Mouse (Mus musculus): ENCODE results near the gene 1700001J03Rik. TPM values are rescaled to one million over a fixed set of nuclear protein-coding genes. Genes with fewer than 3 reads are reported as not detected.
A peak's percentile ranks its signal among the peaks of the same experiment; 100 is the strongest.
"Not testable (repeated sequence)": the region's sequence is repeated elsewhere in the genome, so short reads cannot be mapped to it uniquely, and the experiment has no call there.

The 1700001J03Rik gene
- not detected in 2 replicates for polyA plus RNA-seq (2014; fragmentation: Nextera tagmentation; extraction: Ambion mirVana)

DNA sequence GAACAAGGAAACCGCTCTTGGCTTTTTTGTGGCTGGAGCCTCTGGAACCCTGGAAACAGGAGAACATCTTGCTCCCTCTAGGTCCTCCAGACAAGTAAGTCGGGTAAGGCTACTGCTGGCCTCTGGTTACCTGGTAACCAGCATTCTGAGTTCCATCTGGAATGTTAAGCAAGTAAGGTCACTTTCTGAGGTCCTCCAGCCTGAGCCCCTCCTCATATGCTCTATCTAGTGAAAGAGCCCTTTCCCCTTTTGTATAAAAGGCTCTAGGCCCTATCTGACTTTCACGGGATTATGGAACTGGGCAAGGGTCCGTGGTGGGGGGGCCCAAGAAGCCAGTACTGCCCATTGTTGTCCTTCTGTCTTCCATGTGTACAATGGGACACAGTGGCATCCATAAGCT lies at the start of gene 1700001J03Rik:
1700001J03Rik (minus strand) TSS at position 101 of the 400 bp plus-strand sequence.
- H3K4me2 ChIP-seq (ENCODE audit: low read depth, severe bottlenecking); H3K36me3 ChIP-seq (ENCODE audit: control insufficient read depth, insufficient read depth, low read length); H3K27ac ChIP-seq (replicated peaks; ENCODE audit: low read depth, low read length); ATAC-seq (ENCODE audit: insufficient number of reproducible peaks, low FRiP score, low TSS enrichment, low read depth); H3K9ac ChIP-seq (ENCODE audit: low read length); DNase-seq (ENCODE audit: low spot score); H3K4me1 ChIP-seq (ENCODE audit: control insufficient read depth, insufficient read depth, low read length); H3K27me3 ChIP-seq (ENCODE audit: control insufficient read depth, insufficient read depth, low read length); H3K9me3 ChIP-seq (ENCODE audit: control insufficient read depth, low read length); H3K4me3 ChIP-seq (ENCODE audit: low read depth, low read length): not testable (repeated sequence)
- WGBS: 82% methylated on average over 4 of the region's 4 CpGs

GRCm38 (mm10) chr5:146234336-146234735 lies 49.2 kb upstream of the 1700001J03Rik start:
- H3K36me3 ChIP-seq (ENCODE audit: control insufficient read depth, insufficient read depth, low read length): no peaks in the 10 kb centered on the region; the same call in 1 of the 2 replicates
- H3K9me3 ChIP-seq (ENCODE audit: control insufficient read depth, low read length): no peaks in the 10 kb centered on the region
- H3K4me2 ChIP-seq (ENCODE audit: low read depth, severe bottlenecking): no peak overlapping the region
- WGBS: 83% methylated on average over 1 of the region's 1 CpGs
- H3K4me1 ChIP-seq (ENCODE audit: control insufficient read depth, insufficient read depth, low read length): peaks cover 3% of the 10 kb centered on the region; the same call in 1 of the 2 replicates
- DNase-seq (ENCODE audit: low spot score): no peak
- H3K27ac ChIP-seq (replicated peaks; ENCODE audit: low read depth, low read length): no peak overlapping the region
- H3K4me3 ChIP-seq (ENCODE audit: low read depth, low read length): no peak overlapping the region
- no peak overlapping the region for H3K9ac ChIP-seq (ENCODE audit: low read length)
- ATAC-seq (ENCODE audit: insufficient number of reproducible peaks, low FRiP score, low TSS enrichment, low read depth): no peak
- H3K27me3 ChIP-seq (ENCODE audit: control insufficient read depth, insufficient read depth, low read length): no peaks in the 10 kb centered on the region

DNA sequence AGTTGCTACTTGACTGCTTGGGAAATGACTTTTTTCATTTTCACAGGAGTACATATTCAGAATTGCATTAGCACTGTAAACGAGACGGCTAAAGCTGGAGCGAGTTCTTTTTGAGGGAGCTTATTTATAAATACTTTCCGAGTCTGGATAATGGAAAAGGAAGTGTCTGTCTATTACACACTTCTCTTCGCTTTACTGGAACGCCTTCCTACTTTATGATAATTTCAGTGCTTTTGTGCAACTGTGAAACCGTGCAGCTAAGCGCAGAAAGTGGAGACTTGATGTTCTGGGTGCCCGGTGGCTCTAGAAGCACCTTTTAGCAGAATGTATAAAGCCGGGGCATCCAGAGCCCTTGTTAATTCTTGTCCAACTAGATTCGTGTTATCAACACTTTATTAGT lies 47.7 kb upstream of the 1700001J03Rik start:
- Histone ChIP-seq H3K4me1 (ENCODE audit: control insufficient read depth, insufficient read depth, low read length) (peaks cover 3% of the 10 kb centered on the region; the same call in 1 of the 2 replicates), H3K4me2 (ENCODE audit: low read depth, severe bottlenecking) (peak overlapping the region; percentile 20; the same call in 1 of the 2 replicates), H3K4me3 (ENCODE audit: low read depth, low read length) (no peak overlapping the region), H3K9ac (ENCODE audit: low read length) (no peak overlapping the region), H3K36me3 (ENCODE audit: control insufficient read depth, insufficient read depth, low read length) (no peaks in the 10 kb centered on the region; the same call in 1 of the 2 replicates), H3K27me3 (ENCODE audit: control insufficient read depth, insufficient read depth, low read length) (no peaks in the 10 kb centered on the region), H3K9me3 (ENCODE audit: control insufficient read depth, low read length) (no peaks in the 10 kb centered on the region), H3K27ac (replicated peaks; ENCODE audit: low read depth, low read length) (no peak overlapping the region)
- DNase-seq (ENCODE audit: low spot score) (no peak), ATAC-seq (ENCODE audit: insufficient number of reproducible peaks, low FRiP score, low TSS enrichment, low read depth) (no peak)
- 80% methylated on average over 11 of the region's 11 CpGs for WGBS

- Histone ChIP-seq H3K36me3 (ENCODE audit: control insufficient read depth, insufficient read depth, low read length) (no peaks in the 10 kb centered on the region; the same call in 1 of the 2 replicates), H3K9ac (ENCODE audit: low read length) (peak overlapping the region; percentile 91), H3K4me2 (ENCODE audit: low read depth, severe bottlenecking) (peak overlapping the region; percentile 67), H3K4me1 (ENCODE audit: control insufficient read depth, insufficient read depth, low read length) (peaks cover 3% of the 10 kb centered on the region; the same call in 1 of the 2 replicates), H3K27ac (replicated peaks; ENCODE audit: low read depth, low read length) (no peak overlapping the region), H3K4me3 (ENCODE audit: low read depth, low read length) (peak overlapping the region; percentile 77), H3K9me3 (ENCODE audit: control insufficient read depth, low read length) (no peaks in the 10 kb centered on the region), H3K27me3 (ENCODE audit: control insufficient read depth, insufficient read depth, low read length) (no peaks in the 10 kb centered on the region)
- DNase-seq (ENCODE audit: low spot score) (no peak), ATAC-seq (ENCODE audit: insufficient number of reproducible peaks, low FRiP score, low TSS enrichment, low read depth) (no peak)
- WGBS: 45% methylated on average over 6 of the region's 6 CpGs
These were observed 47.1 kb upstream of the 1700001J03Rik start for GRCm38 (mm10) chr5:146232056-146232675.

- Histone ChIP-seq H3K9ac (ENCODE audit: low read length) (peak overlapping the region; percentile 91), H3K4me2 (ENCODE audit: low read depth, severe bottlenecking) (peak overlapping the region; percentile 67), H3K9me3 (ENCODE audit: control insufficient read depth, low read length) (no peaks in the 10 kb centered on the region), H3K27ac (replicated peaks; ENCODE audit: low read depth, low read length) (peak overlapping the region; percentile 92; the same call in 1 of the 2 replicates), H3K4me3 (ENCODE audit: low read depth, low read length) (peak overlapping the region; percentile 77), H3K27me3 (ENCODE audit: control insufficient read depth, insufficient read depth, low read length) (no peaks in the 10 kb centered on the region), H3K36me3 (ENCODE audit: control insufficient read depth, insufficient read depth, low read length) (no peaks in the 10 kb centered on the region; the same call in 1 of the 2 replicates), H3K4me1 (ENCODE audit: control insufficient read depth, insufficient read depth, low read length) (peaks cover 3% of the 10 kb centered on the region; the same call in 1 of the 2 replicates)
- ATAC-seq (ENCODE audit: insufficient number of reproducible peaks, low FRiP score, low TSS enrichment, low read depth) (0 out of 2 replicates have a peak, but pooled peaks have one; percentile 21), DNase-seq (ENCODE audit: low spot score) (peak; percentile 47)
- WGBS: 0% methylated on average over 19 of the region's 19 CpGs
These were observed 46.5 kb upstream of the 1700001J03Rik start for GRCm38 (mm10) chr5:146231655-146231996.

DNA sequence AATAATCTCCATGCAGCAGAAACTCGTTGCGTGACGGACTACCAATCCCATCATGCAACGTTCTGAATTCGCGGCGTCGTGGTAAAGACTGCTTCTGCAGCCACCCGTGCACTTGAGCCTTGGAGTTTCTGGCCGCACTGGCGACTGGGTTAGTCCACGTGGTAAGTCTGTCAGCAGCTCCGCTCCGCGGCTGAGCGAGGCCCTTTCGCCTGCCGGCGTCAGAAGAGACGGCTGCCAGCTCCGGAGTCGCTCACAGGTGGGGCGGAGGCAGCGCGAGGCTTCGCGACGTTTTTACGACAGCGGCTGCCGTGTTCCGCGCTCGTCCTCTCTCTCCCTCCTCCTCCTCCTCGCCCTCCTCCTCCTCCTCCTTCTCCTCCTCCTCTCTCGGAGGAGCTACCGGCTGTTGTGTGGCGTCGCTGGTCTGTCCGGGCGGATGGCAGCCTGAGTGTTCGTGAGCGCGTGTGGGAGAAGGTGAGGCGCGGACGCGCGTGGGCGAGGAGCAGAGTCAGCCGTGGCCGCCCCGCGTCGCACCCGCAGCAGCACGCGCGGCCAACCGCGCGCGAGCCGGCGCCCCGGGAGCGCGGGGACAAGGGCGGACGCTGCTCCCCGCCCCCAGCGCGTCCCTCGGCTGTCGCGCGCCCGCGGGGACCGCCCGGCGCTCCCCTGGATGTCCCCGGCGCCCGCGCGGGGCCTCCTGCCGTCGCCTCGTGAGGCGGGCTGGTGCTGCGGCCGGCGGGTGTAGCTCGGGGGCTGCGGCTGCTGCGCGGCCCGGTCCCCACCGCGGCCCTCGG lies 46.0 kb upstream of the 1700001J03Rik start, which contains the start of gene Cdk8:
Cdk8 (plus strand) TSS at position 367 of the 791 bp plus-strand sequence.
- peak; percentile 91 for ATAC-seq (ENCODE audit: insufficient number of reproducible peaks, low FRiP score, low TSS enrichment, low read depth)
- no peaks in the 10 kb centered on the region for H3K9me3 ChIP-seq (ENCODE audit: control insufficient read depth, low read length)
- WGBS: under 1% methylated on average over 66 of the region's 102 CpGs

DNA sequence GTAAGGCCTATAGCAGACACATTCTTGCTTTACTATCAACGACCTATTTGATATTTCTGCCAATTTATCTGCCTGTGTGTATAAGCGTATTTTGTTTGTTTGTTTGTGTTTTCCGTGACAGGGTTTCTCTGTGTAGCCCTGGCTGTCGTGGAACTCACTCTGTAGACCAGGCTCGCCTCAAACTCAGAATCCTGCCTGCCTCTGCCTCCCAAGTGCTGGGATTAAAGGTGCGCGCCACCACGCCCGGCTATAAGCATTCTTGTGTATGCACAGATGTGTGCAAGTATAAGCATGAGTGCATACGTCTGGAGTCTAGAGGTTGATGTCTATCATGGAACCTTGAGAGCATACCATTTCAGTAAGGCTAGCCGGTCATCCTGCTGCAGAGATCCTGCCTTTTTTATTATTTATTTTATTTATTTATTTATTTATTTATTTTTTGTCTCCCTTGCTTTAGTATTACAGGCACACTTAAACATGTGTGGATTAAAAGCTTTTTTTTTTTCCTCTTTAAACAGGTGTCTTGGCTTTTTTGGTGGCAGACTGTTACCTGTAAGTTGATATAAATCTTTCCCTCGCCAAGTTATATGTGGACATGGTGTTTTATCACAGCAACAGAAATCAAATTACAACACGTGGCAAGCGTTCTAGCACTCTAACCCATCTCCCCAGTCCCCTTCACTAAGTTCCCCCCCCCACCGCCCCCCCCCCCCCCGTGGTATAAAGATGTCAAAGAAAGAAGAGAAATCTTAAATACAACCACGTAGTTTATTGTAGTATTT lies 45.0 kb upstream of the 1700001J03Rik start:
- Histone ChIP-seq H3K27me3 (ENCODE audit: control insufficient read depth, insufficient read depth, low read length) (no peaks in the 10 kb centered on the region), H3K27ac (replicated peaks; ENCODE audit: low read depth, low read length) (peak overlapping the region; percentile 92), H3K4me3 (ENCODE audit: low read depth, low read length) (peak overlapping the region; percentile 77), H3K9ac (ENCODE audit: low read length) (no peak overlapping the region), H3K36me3 (ENCODE audit: control insufficient read depth, insufficient read depth, low read length) (no peaks in the 10 kb centered on the region), H3K4me2 (ENCODE audit: low read depth, severe bottlenecking) (peak overlapping the region; percentile 67), H3K4me1 (ENCODE audit: control insufficient read depth, insufficient read depth, low read length) (peaks cover 3% of the 10 kb centered on the region; the same call in 1 of the 2 replicates), H3K9me3 (ENCODE audit: control insufficient read depth, low read length) (no peaks in the 10 kb centered on the region)
- DNase-seq (ENCODE audit: low spot score) (no peak), ATAC-seq (ENCODE audit: insufficient number of reproducible peaks, low FRiP score, low TSS enrichment, low read depth) (0 out of 2 replicates have a peak, but pooled peaks have one; percentile 0)
- 60% methylated on average over 17 of the region's 17 CpGs for WGBS

More for the DNA sequence above, 46.0 kb upstream of the 1700001J03Rik start, which contains the start of gene Cdk8:
- Histone ChIP-seq H3K4me3 (ENCODE audit: low read depth, low read length) (peak within 1 kb of the TSS; percentile 77), H3K9ac (ENCODE audit: low read length) (peak within 1 kb of the TSS; percentile 91), H3K36me3 (ENCODE audit: control insufficient read depth, insufficient read depth, low read length) (no peaks in the 10 kb centered on the region; the same call in 1 of the 2 replicates), H3K27me3 (ENCODE audit: control insufficient read depth, insufficient read depth, low read length) (no peaks in the 10 kb centered on the region), H3K27ac (replicated peaks; ENCODE audit: low read depth, low read length) (peak within 1 kb of the TSS; percentile 92), H3K4me1 (ENCODE audit: control insufficient read depth, insufficient read depth, low read length) (peaks cover 3% of the 10 kb centered on the region; the same call in 1 of the 2 replicates), H3K4me2 (ENCODE audit: low read depth, severe bottlenecking) (peak within 1 kb of the TSS; percentile 67)
- DNase-seq (ENCODE audit: low spot score): peak; percentile 93

GRCm38 (mm10) chr5:146227496-146227895 lies 42.4 kb upstream of the 1700001J03Rik start:
- H3K9me3 ChIP-seq (ENCODE audit: control insufficient read depth, low read length): no peaks in the 10 kb centered on the region
- H3K4me3 ChIP-seq (ENCODE audit: low read depth, low read length): no peak overlapping the region
- no peaks in the 10 kb centered on the region for H3K27me3 ChIP-seq (ENCODE audit: control insufficient read depth, insufficient read depth, low read length)
- no peak overlapping the region for H3K9ac ChIP-seq (ENCODE audit: low read length)
- no peak overlapping the region for H3K27ac ChIP-seq (replicated peaks; ENCODE audit: low read depth, low read length)
- no peaks in the 10 kb centered on the region for H3K4me1 ChIP-seq (ENCODE audit: control insufficient read depth, insufficient read depth, low read length)
- H3K4me2 ChIP-seq (ENCODE audit: low read depth, severe bottlenecking): no peak overlapping the region
- H3K36me3 ChIP-seq (ENCODE audit: control insufficient read depth, insufficient read depth, low read length): no peaks in the 10 kb centered on the region
- DNase-seq (ENCODE audit: low spot score): no peak
- 85% methylated on average over 8 of the region's 8 CpGs for WGBS
- no peak for ATAC-seq (ENCODE audit: insufficient number of reproducible peaks, low FRiP score, low TSS enrichment, low read depth)

Measured in limb, embryonic 11.5 days (tissue).